Mouse (Mus musculus) left cerebral cortex, postnatal 14 days (tissue): ENCODE measurements around the gene Gm10639. TPM values are rescaled to one million over a fixed set of nuclear protein-coding genes. Genes with fewer than 3 reads are reported as not detected.
"Not testable (repeated sequence)": the region's sequence is repeated elsewhere in the genome, so short reads cannot be mapped to it uniquely, and the experiment has no call there.

Source experiments
- DNase-seq, 2 experiments: peaks; one replicate each; pipeline ENCODE4 v3.0.0; 2021 to 2022; ENCODE audit warnings: low spot score in 2 of 2, mixed read lengths in 1 of 2
- intact Hi-C: fragments of 180-260 bp; cut with DNase I; formaldehyde crosslinking; loops from one replicate; pipeline ENCODE4 v1.15.1; 2025
- long read RNA-seq, 2 experiments: library from polyadenylated mRNA; stranded (forward); transcript quantifications; one replicate each; pipeline ENCODE4 v2.0.0; 2021
- total RNA-seq, 2 experiments: library from RNA; stranded (reverse); gene quantifications; 2 replicates each; pipeline ENCODE4 v1.2.3; 2021

Gene Gm10639
- total RNA-seq = not detected
- long read RNA-seq, experiment 1 = 0 reads
- long read RNA-seq, experiment 2 = 0 reads

DNA sequence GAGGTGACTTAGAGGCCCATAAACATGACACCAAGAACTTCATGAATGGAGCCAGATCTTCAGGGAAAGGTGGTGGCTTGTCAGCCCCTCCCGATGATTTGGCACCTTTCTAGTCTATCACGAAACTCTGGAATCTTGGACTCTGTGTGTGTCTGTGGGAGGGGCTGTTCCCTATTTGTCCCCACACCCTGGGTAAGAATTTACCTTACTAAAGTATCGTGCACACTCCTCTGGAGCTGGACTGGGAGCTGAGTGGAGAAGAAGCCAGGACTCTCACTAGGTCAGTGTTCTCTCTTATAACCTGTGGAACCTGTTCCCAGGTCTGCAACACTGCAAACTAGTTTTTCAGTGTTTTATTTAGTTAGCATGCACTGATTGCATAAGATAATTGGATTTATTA lies at the start of gene Gm10639:
Gene Gm10639, plus strand, starts transcription at position 201 of the 400 bp plus-strand sequence.
- DNase-seq, intact Hi-C loops: not testable (repeated sequence)

DNA sequence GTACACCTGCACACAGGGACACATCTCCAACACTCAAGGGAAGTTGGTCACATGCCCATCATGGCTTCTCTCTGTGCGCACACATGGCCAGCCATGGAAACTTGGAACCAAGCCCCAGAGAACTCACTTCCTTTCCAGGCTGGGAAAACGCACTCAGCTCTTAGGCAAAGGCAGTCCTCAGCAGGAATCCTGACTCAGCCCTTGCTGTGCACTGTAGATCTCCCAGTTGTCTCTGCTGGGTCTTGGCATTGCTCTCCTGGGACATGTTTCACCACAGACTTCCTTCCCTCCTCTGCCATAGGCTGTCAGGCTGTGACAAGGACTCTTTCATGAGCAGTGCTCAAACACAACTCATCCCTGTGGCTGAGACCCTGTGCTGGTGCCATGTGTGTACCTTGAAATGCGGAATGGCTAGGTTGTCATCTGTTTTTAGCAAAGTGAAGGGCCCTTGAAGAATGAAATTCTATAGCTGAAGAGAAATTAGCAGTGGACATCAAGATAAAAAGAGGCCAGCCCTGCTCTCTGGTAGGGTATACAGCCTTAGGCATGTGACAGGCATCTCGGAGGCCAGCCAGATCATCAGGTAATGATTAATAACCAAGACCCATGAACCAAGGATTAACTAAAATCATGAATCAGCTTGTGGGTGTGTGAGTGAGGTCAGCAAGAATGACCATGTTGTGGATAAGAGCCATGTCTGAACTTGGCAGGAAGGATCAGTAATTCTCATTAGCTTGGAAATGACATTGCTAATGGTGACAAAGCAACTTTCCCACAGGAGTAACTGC lies 33.8 kb upstream of the Gm10639 start:
- DNase-seq, intact Hi-C loops: not testable (repeated sequence)

GRCm38 (mm10) chr9:78256914-78257313 lies 32.8 kb upstream of the Gm10639 start, which contains the start of gene Gm3776:
Gene Gm3776 (plus strand): TSS chr9:78257129.
- DNase-seq, intact Hi-C loops: not testable (repeated sequence)

- intact Hi-C loops = not testable (repeated sequence)
- peak; percentile 5 to 24 for DNase-seq
These were observed 30.0 kb upstream of the Gm10639 start for GRCm38 (mm10) chr9:78259688-78260087.

GRCm38 (mm10) chr9:78270945-78271344 lies 18.8 kb upstream of the Gm10639 start:
- DNase-seq = not testable (repeated sequence)

GRCm38 (mm10) chr9:78282002-78282711 lies 7.6 kb upstream of the Gm10639 start:
- intact Hi-C loops = not testable (repeated sequence)

More at GRCm38 (mm10) chr9:78270945-78271344, 18.8 kb upstream of the Gm10639 start:
- intact Hi-C loops = not testable (repeated sequence)

DNA sequence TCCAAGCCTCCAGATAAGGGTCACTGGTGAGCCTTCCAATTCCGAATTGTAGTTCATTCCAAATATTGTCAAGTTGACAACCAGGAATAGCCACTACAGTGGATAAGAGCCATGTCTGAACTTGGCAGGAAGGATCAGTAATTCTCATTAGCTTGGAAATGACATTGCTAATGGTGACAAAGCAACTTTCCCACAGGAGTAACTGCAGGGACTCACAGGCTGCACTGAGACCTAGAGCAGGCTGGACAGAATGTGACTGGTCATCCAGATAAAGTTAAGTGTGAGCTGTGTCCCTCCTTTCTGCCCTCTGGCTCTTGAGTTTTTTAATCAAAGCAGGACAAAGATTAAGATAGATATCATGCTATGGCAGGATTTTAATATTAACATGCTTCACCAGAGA lies 660 bp upstream of the Gm10639 start:
- intact Hi-C loops, DNase-seq: not testable (repeated sequence)

More at GRCm38 (mm10) chr9:78282002-78282711, 7.6 kb upstream of the Gm10639 start:
- DNase-seq = not testable (repeated sequence)

DNA sequence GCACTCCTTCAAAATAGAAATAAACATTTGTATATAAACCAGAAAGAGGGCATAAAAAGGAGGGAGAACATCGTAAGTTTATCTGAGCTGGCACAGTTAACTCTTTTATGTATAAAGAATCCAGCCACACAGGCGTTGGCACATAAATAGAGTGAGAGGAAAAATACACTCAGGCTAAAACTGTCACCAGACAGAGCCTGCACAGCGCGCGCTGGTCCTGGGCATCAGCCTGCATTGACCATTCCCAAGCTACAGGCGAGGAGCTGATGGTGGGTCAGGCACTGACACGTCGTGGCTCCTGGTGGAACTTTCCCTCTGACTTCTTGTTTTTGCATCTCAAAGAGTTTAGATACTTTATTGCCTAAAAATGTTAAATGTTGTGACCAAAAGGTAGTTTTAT lies 2.7 kb downstream of the Gm10639 start:
- intact Hi-C loops, DNase-seq: not testable (repeated sequence)

DNA sequence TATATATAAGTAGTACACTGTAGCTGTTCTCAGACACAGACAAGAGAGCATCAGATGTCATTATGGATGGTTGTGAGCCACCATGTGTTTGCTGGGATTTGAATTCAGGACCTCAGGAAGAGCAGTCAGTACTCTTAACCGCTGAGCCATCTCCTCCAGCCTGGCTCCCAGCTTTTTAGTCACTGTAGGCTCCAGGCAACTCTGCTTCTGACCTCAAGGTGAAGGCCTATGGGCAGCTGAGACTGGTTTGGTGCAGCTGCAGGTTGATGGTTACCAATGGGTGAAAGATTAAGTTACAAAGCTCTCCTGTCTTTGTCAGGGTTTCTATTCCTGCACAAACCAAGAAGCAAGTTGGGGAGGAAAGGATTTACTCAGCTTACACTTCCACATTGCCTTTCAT lies 4.0 kb downstream of the Gm10639 start:
- DNase-seq, intact Hi-C loops: not testable (repeated sequence)

DNA sequence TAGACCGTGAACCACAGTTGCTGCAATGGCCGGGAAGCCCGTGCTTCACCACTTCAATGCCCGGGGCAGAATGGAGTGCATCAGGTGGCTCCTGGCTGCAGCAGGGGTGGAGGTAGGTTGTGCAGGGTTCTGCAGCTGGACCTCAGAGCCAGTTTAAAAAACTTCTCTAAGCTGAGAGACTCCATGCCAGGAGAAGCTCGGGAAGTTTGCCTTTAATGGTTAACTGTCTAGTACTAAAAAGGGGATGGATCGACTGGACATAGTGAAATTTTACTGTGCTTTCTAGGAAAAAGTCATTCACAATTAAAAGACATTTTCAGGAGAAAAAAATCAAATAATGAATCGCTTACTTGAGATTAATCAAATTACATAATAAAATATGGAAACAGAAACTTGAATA lies 5.1 kb downstream of the Gm10639 start:
- DNase-seq, intact Hi-C loops: not testable (repeated sequence)

DNA sequence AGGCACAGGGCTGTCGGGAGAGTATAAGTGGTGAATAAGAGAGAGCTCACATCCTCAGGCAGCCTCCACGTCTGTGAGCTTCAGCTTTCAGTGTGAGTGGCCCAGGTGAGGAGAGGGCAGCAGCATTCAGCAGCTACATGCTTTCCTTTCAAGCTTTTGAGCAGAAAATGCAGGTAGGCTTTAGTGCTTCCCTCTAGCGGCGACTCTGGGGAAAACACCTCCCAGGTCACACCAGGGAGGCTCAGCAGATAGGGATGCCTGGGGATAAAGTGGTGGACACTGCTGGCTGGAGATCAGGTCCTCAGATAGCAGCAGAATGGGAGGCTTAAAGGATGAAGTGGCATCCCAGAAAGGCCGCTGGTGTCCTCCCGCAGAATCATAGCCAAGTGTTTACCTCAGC lies 6.4 kb downstream of the Gm10639 start:
- intact Hi-C loops = not testable (repeated sequence)
- DNase-seq = peak in 1 of 2 experiments; percentile 45

DNA sequence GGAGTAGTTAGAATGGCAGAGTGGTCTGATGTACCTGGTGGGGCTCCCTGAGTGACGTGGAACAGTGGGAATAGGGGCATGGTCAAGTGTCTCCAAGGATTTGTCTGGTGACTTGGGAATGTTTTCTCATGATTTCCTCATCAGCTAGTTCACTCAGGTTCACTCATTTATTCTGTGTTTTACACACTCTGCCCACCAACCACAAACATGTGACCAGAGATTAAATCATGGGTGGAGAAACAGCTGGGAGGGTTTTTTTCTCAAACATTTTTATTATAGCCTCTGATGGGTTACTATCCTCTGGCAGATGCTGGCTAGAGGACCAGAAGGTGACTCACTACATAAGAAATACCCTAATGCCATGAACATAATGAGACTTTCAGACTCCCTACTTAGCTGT lies 8.5 kb downstream of the Gm10639 start:
- intact Hi-C loops = no loop called here
- no peak for DNase-seq

DNA sequence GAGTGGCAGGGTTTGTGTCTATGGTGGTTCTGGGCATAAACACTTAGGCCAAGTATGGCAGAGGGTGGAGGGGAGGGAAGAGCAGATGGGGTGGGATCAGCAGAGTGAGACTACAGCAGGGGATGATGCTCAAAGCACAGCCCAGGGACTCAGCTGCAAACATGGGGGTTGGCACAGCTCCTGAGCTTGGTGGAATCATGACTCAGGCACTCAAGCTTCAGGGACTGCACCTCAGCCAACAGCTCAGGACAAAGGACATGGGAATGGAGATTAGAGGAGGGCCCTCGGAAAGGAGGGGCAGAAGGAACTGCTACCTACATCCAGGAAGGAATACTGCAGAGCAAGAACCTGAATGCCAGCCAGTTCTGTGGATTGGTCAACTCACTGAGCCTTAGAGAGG lies 9.4 kb downstream of the Gm10639 start:
- intact Hi-C loops, DNase-seq: not testable (repeated sequence)

DNA sequence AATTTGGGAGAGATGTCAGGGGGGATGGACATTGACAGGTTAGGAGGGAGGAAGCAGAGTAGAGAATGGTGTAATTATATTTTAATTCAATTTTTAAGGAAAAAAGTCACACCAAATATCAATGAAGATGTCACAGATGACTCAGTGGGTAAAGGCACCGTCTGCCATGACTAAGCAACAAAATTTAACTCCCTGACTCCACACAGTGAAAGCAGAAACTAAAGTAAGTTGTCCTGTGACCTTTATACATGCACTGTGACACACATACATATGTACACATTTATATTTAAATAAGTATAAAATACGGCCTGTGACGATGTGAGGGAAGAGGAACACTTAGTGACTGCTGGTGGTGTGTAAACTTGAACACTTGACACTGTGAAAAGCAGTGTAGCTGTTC lies 18.4 kb downstream of the Gm10639 start:
- intact Hi-C loops, DNase-seq: not testable (repeated sequence)

GRCm38 (mm10) chr9:78314696-78315095 lies 25.0 kb downstream of the Gm10639 start, which contains the start of gene Omt2a:
Gene Omt2a (minus strand): TSS chr9:78314796.
- intact Hi-C loops = no loop called here
- no peak for DNase-seq

DNA sequence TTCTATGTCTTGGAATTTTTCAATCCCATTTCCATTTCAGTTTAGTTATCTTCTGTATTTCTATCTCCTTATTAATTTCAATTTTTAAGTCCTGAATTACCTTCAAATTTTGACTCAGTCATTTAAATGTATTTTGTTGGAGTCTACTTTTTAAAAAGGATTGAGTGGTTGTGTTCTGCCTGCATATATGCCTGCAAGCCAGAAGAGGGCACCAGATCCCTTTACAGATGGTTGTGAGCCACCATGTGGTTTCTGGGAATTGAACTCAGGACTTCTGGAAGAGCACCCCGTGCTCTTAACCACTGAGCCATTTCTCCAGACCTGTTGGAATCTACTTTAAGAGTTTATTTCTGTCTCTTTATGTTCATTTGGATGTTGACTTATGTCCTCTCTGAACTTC lies 29.8 kb downstream of the Gm10639 start:
- intact Hi-C loops = no loop called here
- no peak for DNase-seq

- intact Hi-C loops, DNase-seq: not testable (repeated sequence)
These were observed 37.6 kb downstream of the Gm10639 start, which contains the start of gene Omt2b for GRCm38 (mm10) chr9:78327289-78327688. Gene Omt2b (plus strand): TSS chr9:78327589.

DNA sequence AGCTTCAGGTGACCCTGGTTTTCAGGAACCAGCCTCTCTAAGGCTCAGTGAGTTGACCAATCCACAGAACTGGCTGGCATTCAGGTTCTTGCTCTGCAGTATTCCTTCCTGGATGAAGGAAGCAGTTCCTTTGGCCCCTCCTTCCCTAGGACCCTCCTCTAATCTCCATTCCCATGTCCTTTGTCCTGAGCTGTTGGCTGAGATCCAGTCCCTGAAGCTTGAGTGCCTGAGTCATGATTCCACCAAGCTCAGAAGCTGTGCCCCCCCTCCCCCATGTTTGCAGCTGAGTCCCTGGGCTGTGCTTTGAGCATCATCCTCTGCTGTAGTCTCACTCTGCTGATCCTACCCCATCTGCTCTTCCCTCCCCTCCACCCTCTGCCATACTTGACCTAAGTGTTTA lies 47.3 kb downstream of the Gm10639 start:
- intact Hi-C loops, DNase-seq: not testable (repeated sequence)

DNA sequence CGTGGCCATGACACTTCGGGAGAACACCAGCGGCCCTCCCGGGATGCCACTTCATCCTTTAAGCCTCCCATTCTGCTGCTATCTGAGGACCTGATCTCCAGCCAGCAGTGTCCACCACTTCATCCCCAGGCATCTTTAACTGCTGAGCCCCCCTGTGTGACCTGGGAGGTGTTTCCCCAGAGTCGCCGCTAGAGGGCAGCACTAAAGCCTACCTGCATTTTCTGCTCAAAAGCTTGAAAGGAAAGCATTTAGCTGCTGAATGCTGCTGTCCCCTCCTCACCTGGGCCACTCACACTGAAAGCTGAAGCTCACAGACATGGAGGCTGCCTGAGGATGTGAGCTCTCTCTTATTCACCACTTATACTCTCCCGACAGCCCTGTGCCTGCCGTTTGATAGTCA lies 50.6 kb downstream of the Gm10639 start:
- DNase-seq = peak; percentile 7 to 21
- intact Hi-C loops = not testable (repeated sequence)

- intact Hi-C loops, DNase-seq: not testable (repeated sequence)
These were observed 52.8 kb downstream of the Gm10639 start for GRCm38 (mm10) chr9:78342494-78342893.
